Mouse (Mus musculus) forebrain, postnatal 0 days (tissue): ENCODE results near the gene Tjp3. TPM values are rescaled to one million over a fixed set of nuclear protein-coding genes. Genes with fewer than 3 reads are reported as not detected.

Source experiments
- ATAC-seq: fragments of 200-750 bp; cut with Nextera tagmentation; 2 replicates; pipeline ENCODE4 v1.8.0; 2017; ENCODE audit warnings: mild to moderate bottlenecking, moderate library complexity
- DNase-seq: peaks from one replicate; pipeline ENCODE4 v3.0.0-alpha.2; 2015
- H3K27ac ChIP-seq: fragments of 300-500 bp; sonication (generic); 2 replicates; pipeline ENCODE4 v1.5.1; 2014; ENCODE audit warnings: low read depth, mild to moderate bottlenecking, antibody characterized with exemption, low read length, moderate library complexity, mixed read lengths
- H3K27me3 ChIP-seq: fragments of 300-500 bp; sonication (generic); 2 replicates; pipeline ENCODE4 v1.6.1; 2014; ENCODE audit warnings: mild to moderate bottlenecking, low read length, mixed read lengths; ENCODE audit not compliant: insufficient read depth
- H3K36me3 ChIP-seq: fragments of 300-500 bp; sonication (generic); 2 replicates; pipeline ENCODE4 v1.6.1; 2014; ENCODE audit warnings: mild to moderate bottlenecking, moderate library complexity; ENCODE audit not compliant: insufficient read depth
- H3K4me1 ChIP-seq: fragments of 300-500 bp; sonication (generic); 2 replicates; pipeline ENCODE4 v1.6.1; 2014; ENCODE audit warnings: antibody characterized with exemption; ENCODE audit not compliant: insufficient read depth
- H3K4me2 ChIP-seq: fragments of 300-500 bp; sonication (generic); 2 replicates; pipeline ENCODE4 v1.6.1; 2014; ENCODE audit warnings: low read depth, mild to moderate bottlenecking, moderate library complexity
- H3K4me3 ChIP-seq: fragments of 300-500 bp; sonication (generic); 2 replicates; pipeline ENCODE4 v1.5.1; 2014; ENCODE audit warnings: low read depth, low read length, mixed read lengths
- H3K9ac ChIP-seq: fragments of 300-500 bp; sonication (generic); 2 replicates; pipeline ENCODE4 v1.6.1; 2014; ENCODE audit warnings: mild to moderate bottlenecking
- H3K9me3 ChIP-seq: fragments of 300-500 bp; sonication (generic); 2 replicates; pipeline ENCODE4 v1.6.1; 2016; ENCODE audit warnings: low read length
- CTCF ChIP-seq: sonication (generic); IDR thresholded peaks from 2 replicates; pipeline ENCODE4 v1.5.1; 2016; ENCODE audit warnings: antibody characterized with exemption, control low read depth, low read depth
- WGBS: fragments of 180-500 bp; shearing (Covaris S2); extraction: QIAGEN DNeasy Blood & Tissue Kit; methylation state at CpG from one replicate; pipeline ENCODE4 v1.1.7; 2014; 5-methylcytosine and 5-hydroxymethylcytosine counted together
- polyA plus RNA-seq: library from polyadenylated mRNA; unstranded; fragments of >200 nt; fragmentation: Nextera tagmentation; extraction: Ambion mirVana; gene quantifications from 2 replicates; pipeline ENCODE4 v1.2.1, GENCODE M21; 2015
- total RNA-seq: library from RNA; depleted of rRNA; stranded (reverse); fragments of >200 nt; gene quantifications from 2 replicates; pipeline ENCODE4 v1.2.3, GENCODE M21; 2014

Gene Tjp3
- total and polyA plus RNA-seq, 2 experiments from 2014 or later, result 5.7 to 8.5 TPM

DNA sequence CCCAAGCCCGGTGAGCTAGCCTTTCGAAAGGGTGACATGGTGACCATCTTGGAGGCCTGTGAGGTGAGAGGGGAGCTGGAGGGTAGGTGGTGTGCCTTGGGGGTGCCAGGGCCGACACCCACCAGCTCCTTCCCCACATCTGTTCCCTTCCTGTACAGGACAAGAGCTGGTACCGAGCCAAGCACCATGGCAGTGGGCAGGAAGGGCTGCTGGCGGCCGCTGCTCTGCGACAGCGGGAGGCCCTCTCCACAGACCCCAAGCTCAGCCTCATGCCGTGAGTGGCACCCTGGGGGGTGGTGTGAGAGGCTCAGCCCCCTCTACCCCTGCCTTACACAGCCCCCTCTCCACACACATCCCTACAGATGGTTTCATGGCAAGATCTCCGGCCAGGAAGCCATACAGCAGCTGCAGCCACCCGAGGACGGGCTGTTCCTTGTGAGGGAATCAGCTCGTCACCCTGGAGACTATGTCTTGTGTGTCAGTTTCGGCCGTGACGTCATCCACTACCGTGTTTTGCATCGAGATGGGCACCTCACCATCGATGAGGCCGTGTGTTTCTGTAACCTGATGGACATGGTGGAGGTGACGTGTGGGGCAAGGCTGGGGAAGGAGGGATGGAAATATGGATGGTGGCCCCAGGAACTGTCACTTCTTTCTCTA is 32.0 kb downstream of the Tjp3 start:
- Histone ChIP-seq H3K27me3 (peaks cover 7% of the 10 kb centered on the region; the same call in 1 of the 2 replicates), H3K36me3 (peaks cover 27% of the 10 kb centered on the region), H3K4me3 (no peak overlapping the region), H3K9ac (no peak overlapping the region), H3K4me1 (peaks cover 5% of the 10 kb centered on the region; the same call in 1 of the 2 replicates), H3K9me3 (no peaks in the 10 kb centered on the region), H3K27ac (no peak overlapping the region), H3K4me2 (no peak overlapping the region)
- peak; percentile 10; the same call in 1 of the 2 replicates for ATAC-seq
- WGBS, result 39% methylated on average over 21 of the region's 21 CpGs
- no peak for DNase-seq
- TF ChIP-seq CTCF, result no peak

DNA sequence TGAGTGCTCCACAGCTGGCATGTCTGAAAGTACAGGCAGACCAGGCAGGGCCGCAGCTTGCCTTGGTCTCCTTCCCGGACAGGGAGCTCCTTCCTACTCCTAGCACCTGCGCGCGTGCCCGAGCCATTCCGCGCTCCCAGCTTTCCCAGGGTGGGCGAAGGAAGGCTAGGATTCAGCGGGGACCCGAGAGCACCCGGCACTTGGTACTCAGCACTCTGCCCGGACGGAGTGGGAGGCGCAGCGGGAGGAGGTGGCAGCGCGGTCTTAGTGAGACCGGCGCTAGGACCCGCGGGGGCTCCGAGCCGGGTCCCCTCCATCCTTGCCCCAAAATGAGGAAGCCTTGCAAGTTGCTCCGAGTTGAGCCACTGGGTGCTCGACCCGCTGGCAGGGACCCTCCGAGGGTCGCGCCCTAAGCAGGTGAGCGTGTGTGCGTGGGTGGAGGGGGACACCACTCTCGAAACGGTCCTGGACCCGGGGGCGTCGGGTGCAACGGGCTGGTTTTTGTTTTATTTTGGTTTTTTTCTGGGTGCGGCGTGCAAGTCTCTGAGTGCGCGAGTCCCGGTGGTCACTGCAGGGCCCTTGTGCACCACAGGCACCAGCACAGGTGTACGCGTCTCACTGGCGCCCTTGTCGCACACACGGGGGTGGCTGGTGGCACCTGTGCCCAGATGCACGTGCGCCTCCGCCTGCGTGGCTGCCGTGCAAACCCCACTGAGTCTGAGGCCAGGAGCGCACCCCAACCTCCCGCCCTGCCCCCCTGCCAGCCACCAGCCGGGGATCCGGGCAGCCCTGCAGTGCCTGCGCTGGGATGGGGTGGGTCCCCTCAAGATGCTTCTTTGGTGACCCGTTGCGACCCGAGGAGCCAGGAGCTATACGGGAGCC is 34.0 kb downstream of the Tjp3 start:
- no peak overlapping the region for H3K27ac ChIP-seq
- H3K9me3 ChIP-seq, result no peaks in the 10 kb centered on the region
- H3K27me3 ChIP-seq, result peaks cover 7% of the 10 kb centered on the region; the same call in 1 of the 2 replicates
- H3K4me3 ChIP-seq, result peak overlapping the region; percentile 54
- 2% methylated on average over 62 of the region's 62 CpGs for WGBS
- peak overlapping the region; percentile 66 for H3K9ac ChIP-seq
- ATAC-seq, result peak; percentile 34
- no peak for TF ChIP-seq CTCF
- H3K36me3 ChIP-seq, result peaks cover 8% of the 10 kb centered on the region
- peaks cover 8% of the 10 kb centered on the region for H3K4me1 ChIP-seq
- H3K4me2 ChIP-seq, result peak overlapping the region; percentile 89
- peak; percentile 58 for DNase-seq

DNA sequence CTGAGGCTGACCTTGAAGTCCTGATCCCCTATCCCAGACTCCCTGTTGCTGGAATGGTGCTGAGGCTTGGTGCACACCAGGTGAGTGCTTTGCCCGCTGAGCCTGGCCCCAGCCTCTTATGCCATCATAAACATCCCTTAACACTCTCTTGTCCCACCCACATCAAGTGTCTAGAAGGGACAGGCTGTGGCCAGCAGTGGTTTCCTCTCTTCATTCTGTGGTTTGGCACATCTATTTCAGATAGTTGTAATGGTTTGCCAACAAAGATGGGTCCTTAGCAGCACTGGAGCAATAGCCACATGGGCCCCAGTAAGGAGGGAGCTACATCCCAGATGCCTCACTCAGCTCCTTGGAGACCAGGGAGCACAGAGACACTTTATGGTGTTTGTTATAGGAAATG is 36.5 kb downstream of the Tjp3 start:
- ATAC-seq, result no peak
- Histone ChIP-seq H3K4me2 (no peak overlapping the region), H3K27me3 (peaks cover 7% of the 10 kb centered on the region; the same call in 1 of the 2 replicates), H3K36me3 (no peaks in the 10 kb centered on the region; the same call in 1 of the 2 replicates), H3K9ac (no peak overlapping the region), H3K27ac (no peak overlapping the region), H3K4me3 (no peak overlapping the region), H3K4me1 (peaks cover 8% of the 10 kb centered on the region), H3K9me3 (no peaks in the 10 kb centered on the region)
- DNase-seq, result no peak
- 61% methylated on average over 1 of the region's 1 CpGs for WGBS
- TF ChIP-seq CTCF, result no peak

DNA sequence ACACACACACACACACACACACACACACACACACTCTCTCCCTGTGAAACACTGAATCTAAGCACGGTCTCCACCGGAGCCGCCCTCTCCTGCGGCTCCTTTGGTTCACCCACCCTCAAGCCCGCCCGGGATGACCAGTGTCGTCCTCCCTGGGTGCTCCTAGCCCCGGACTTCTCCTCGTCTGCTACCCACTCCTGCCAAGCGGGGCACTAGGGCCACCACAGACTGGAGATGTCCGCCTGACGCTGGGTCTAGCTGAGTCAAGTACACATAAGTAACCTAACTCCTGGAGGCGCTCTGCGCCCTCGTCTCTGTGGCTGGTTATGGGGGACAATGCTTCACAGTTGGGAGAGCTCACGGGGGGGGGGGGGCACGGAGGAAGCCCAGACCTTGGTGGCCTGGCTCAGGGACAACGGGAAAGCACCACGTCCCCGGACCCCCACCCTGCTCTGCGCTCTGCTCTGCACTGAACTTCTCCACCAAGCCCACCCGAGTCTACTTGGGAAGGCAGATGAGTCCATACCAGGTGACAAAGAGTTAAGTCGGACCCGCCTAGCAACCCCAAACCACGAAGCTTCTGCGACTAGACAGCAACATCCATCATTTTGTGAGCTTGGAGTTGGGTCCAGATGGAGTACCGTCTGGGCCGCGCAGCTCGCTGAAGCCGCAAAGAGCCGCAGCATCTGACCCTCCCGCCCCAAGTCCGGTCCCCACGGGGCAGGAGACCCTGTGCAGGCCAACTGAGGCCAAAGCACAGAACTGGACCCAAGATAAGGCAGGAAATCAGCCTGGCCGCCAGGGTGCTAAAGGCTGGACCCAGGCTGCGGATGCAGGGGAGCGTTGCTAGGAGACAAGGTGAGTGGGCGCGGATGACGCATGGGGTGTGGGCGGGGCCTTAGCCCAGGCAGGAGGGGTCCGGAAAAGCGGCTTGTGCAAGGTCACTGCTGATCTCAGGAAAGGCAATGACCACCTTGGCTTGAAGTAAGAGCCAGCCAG is 38.7 kb downstream of the Tjp3 start, which contains the start of gene Matk:
Gene Matk, plus strand, starts transcription at position 512 of the 996 bp plus-strand sequence.
- H3K36me3 ChIP-seq, result peaks cover 8% of the 10 kb centered on the region
- peak within 1 kb of the TSS; percentile 83 for H3K27ac ChIP-seq
- DNase-seq (peak; percentile 88), ATAC-seq (peak; percentile 75)
- TF ChIP-seq CTCF, result peak; percentile 57
- peak within 1 kb of the TSS; percentile 57 for H3K9ac ChIP-seq
- 6% methylated on average over 44 of the region's 44 CpGs for WGBS
- no peaks in the 10 kb centered on the region for H3K9me3 ChIP-seq
- H3K4me2 ChIP-seq, result peak within 1 kb of the TSS; percentile 72
- peaks cover 7% of the 10 kb centered on the region; the same call in 1 of the 2 replicates for H3K27me3 ChIP-seq
- H3K4me1 ChIP-seq, result peaks cover 3% of the 10 kb centered on the region; the same call in 1 of the 2 replicates
- H3K4me3 ChIP-seq, result peak within 1 kb of the TSS; percentile 40

DNA sequence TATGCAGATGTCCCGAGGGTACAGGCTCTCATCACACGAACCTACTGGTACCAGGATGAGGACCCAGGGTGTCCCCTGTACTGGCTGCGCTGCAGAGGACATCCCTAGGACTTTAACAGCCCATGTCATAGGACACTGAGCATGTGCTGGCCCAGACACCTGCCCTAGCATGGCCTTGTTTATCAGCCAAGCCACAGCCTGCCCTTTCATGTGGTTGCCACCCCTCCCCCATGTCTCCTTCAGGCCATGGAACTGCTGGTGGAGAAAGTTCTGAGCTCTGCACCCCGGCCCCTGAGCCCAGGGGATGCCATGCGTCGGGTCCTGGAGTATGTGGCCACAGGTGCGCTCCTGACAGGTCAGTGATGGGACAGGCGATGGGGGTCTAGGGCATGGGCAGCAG is 41.9 kb downstream of the Tjp3 start:
- ATAC-seq, result no peak
- H3K4me1 ChIP-seq, result peaks cover 3% of the 10 kb centered on the region; the same call in 1 of the 2 replicates
- WGBS, result 85% methylated on average over 8 of the region's 8 CpGs

DNA sequence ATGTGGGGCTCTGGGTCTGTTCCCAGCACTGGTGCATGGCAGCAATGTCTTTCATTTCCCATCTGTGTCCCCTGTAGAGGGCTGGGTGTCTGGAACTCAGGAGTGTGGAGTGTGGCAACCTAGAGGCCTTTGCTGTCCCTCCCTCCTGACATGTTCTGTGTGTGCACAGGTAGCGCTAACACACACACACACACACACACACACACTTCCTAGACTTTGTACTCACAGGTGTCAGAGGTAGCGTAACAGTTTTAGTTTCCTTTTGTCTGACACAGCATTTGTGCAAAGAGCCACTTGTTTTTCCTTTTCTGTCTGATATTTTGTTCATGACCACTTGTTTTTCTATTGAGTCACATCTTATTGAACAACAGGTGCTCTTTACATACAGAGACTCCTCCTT is 43.6 kb downstream of the Tjp3 start:
- Histone ChIP-seq H3K4me2 (no peak overlapping the region), H3K27ac (no peak overlapping the region), H3K27me3 (no peaks in the 10 kb centered on the region), H3K4me1 (no peaks in the 10 kb centered on the region), H3K36me3 (peaks cover 20% of the 10 kb centered on the region), H3K4me3 (no peak overlapping the region), H3K9ac (no peak overlapping the region), H3K9me3 (no peaks in the 10 kb centered on the region)
- WGBS, result 100% methylated on average over 2 of the region's 2 CpGs
- no peak for ATAC-seq
- no peak for DNase-seq
- TF ChIP-seq CTCF, result no peak

More for the DNA sequence above, 41.9 kb downstream of the Tjp3 start:
- Histone ChIP-seq H3K27me3 (no peaks in the 10 kb centered on the region), H3K36me3 (peaks cover 16% of the 10 kb centered on the region), H3K9me3 (no peaks in the 10 kb centered on the region), H3K4me3 (no peak overlapping the region), H3K9ac (no peak overlapping the region), H3K4me2 (no peak overlapping the region), H3K27ac (no peak overlapping the region)
- DNase-seq, result no peak
- TF ChIP-seq CTCF, result no peak
